Mouse (Mus musculus): ENCODE data around the gene Gfod2. TPM values are rescaled to one million over a fixed set of nuclear protein-coding genes. Genes with fewer than 3 reads are reported as not detected.
A peak's percentile ranks its signal among the peaks of the same experiment; 100 is the strongest.

Gene Gfod2
- polyA plus RNA-seq, 1 experiment from 2014 or later: 19.2 TPM

DNA sequence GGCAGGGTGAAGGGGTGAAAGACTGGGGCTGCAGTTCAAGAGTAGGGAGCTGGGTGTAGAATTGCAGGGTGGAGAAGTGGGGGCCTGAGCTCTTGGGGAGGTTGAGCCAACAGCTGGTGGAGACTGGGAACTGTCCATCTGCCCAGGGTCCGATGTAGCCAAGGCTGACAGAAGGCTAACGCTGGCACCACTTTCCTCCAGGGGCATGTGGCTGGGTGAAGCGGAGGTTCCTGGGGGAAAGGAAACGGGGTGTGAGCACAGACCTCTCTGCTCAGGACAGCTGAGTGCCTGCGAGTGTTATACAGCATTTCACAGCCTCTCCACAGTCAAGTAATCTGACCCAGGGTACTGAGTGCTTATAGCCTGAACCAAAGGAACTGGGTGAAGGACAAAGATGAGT lies 59.7 kb downstream of the Gfod2 start:
- Histone ChIP-seq H3K4me1 (replicated peaks; ENCODE audit: insufficient read depth, low read length) (peaks cover 21% of the 10 kb centered on the region), H3K9ac (ENCODE audit: low read depth, low read length) (no peak overlapping the region), H3K4me3 (replicated peaks; ENCODE audit: low read depth, low read length) (no peak overlapping the region), H3K4me2 (ENCODE audit: low read length) (no peak overlapping the region), H3K27me3 (ENCODE audit: insufficient read depth, low read length) (no peaks in the 10 kb centered on the region), H3K9me3 (replicated peaks; ENCODE audit: low read length) (no peaks in the 10 kb centered on the region), H3K27ac (no peak overlapping the region), H3K36me3 (ENCODE audit: insufficient read depth, low read length) (peaks cover 2% of the 10 kb centered on the region; the same call in 1 of the 2 replicates)
- ATAC-seq (replicated peaks; ENCODE audit: low FRiP score, low read depth): no peak
- no peak for DNase-seq (ENCODE audit: low spot score)
- no peak for TF ChIP-seq CTCF (IDR thresholded peaks at IDR 0.05; ENCODE audit: low read depth)
- WGBS: 88% methylated on average over 5 of the region's 5 CpGs

GRCm38 (mm10) chr8:105697196-105697780 lies 61.2 kb downstream of the Gfod2 start:
- WGBS: 84% methylated on average over 17 of the region's 17 CpGs
- DNase-seq (ENCODE audit: low spot score) (no peak), ATAC-seq (replicated peaks; ENCODE audit: low FRiP score, low read depth) (no peak)
- H3K9me3 ChIP-seq (replicated peaks; ENCODE audit: low read length): no peaks in the 10 kb centered on the region
- no peak overlapping the region for H3K4me3 ChIP-seq (replicated peaks; ENCODE audit: low read depth, low read length)
- H3K27ac ChIP-seq: no peak overlapping the region
- no peak for TF ChIP-seq CTCF (IDR thresholded peaks at IDR 0.05; ENCODE audit: low read depth)
- no peaks in the 10 kb centered on the region for H3K27me3 ChIP-seq (ENCODE audit: insufficient read depth, low read length)
- no peak overlapping the region for H3K9ac ChIP-seq (ENCODE audit: low read depth, low read length)
- no peak overlapping the region for H3K4me2 ChIP-seq (ENCODE audit: low read length)
- H3K36me3 ChIP-seq (ENCODE audit: insufficient read depth, low read length): no peaks in the 10 kb centered on the region
- H3K4me1 ChIP-seq (replicated peaks; ENCODE audit: insufficient read depth, low read length): peaks cover 22% of the 10 kb centered on the region

GRCm38 (mm10) chr8:105695080-105695780 lies 63.2 kb downstream of the Gfod2 start:
- TF ChIP-seq CTCF (IDR thresholded peaks at IDR 0.05; ENCODE audit: low read depth): no peak
- H3K36me3 ChIP-seq (ENCODE audit: insufficient read depth, low read length): no peaks in the 10 kb centered on the region
- 77% methylated on average over 30 of the region's 30 CpGs for WGBS
- H3K4me1 ChIP-seq (replicated peaks; ENCODE audit: insufficient read depth, low read length): peaks cover 14% of the 10 kb centered on the region
- no peak overlapping the region for H3K4me3 ChIP-seq (replicated peaks; ENCODE audit: low read depth, low read length)
- H3K27ac ChIP-seq: no peak overlapping the region
- H3K9me3 ChIP-seq (replicated peaks; ENCODE audit: low read length): no peaks in the 10 kb centered on the region
- H3K4me2 ChIP-seq (ENCODE audit: low read length): no peak overlapping the region
- ATAC-seq (replicated peaks; ENCODE audit: low FRiP score, low read depth) (no peak), DNase-seq (ENCODE audit: low spot score) (no peak)
- no peak overlapping the region for H3K9ac ChIP-seq (ENCODE audit: low read depth, low read length)
- no peaks in the 10 kb centered on the region for H3K27me3 ChIP-seq (ENCODE audit: insufficient read depth, low read length)

DNA sequence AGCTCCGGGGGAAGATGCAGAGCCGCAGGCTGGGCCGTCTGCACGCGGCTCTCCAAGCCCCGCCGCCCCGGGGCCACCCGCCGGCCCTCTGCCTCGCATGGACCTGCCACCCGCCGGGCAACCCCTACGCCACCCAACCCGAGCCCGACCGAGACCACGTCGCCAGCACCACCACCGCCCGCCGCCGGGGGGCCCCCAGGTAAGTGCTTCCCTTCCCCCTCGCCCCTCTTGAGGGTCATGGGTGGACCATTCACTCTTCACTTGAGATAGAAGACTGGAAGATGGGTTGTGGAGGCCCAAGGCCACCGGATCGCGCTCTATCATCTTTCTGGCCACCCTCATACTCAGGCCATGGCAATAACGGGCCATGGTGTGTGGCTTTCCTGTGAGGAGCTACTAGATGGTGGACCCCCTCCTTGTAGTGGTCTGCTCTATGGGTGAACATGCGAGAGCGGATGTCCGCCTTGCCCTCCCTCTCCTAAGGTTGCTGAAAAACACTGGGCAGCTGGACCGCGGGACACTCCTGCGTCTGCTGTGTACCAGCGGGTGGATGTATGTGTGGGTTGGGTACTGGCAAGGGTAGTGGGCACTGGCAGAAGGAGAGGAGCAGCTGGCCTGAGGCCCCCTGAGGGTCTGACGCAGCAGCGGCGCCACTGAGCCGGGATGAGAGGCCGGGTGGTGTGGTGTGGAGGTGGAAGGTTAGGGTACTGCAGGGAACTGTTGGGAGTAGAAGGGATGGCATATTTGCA lies 64.2 kb downstream of the Gfod2 start:
- peak; percentile 11; the same call in 1 of the 2 replicates for ATAC-seq (replicated peaks; ENCODE audit: low FRiP score, low read depth)
- Histone ChIP-seq H3K9ac (ENCODE audit: low read depth, low read length) (0 out of 2 replicates have a peak overlapping the region, but pooled peaks have one; percentile 31), H3K4me2 (ENCODE audit: low read length) (peak overlapping the region; percentile 95), H3K27me3 (ENCODE audit: insufficient read depth, low read length) (no peaks in the 10 kb centered on the region), H3K36me3 (ENCODE audit: insufficient read depth, low read length) (no peaks in the 10 kb centered on the region), H3K4me3 (replicated peaks; ENCODE audit: low read depth, low read length) (peak overlapping the region; percentile 44), H3K4me1 (replicated peaks; ENCODE audit: insufficient read depth, low read length) (peaks cover 10% of the 10 kb centered on the region), H3K9me3 (replicated peaks; ENCODE audit: low read length) (no peaks in the 10 kb centered on the region), H3K27ac (no peak overlapping the region)
- WGBS: 10% methylated on average over 40 of the region's 40 CpGs
- DNase-seq (ENCODE audit: low spot score): no peak
- TF ChIP-seq CTCF (IDR thresholded peaks at IDR 0.05; ENCODE audit: low read depth): no peak

DNA sequence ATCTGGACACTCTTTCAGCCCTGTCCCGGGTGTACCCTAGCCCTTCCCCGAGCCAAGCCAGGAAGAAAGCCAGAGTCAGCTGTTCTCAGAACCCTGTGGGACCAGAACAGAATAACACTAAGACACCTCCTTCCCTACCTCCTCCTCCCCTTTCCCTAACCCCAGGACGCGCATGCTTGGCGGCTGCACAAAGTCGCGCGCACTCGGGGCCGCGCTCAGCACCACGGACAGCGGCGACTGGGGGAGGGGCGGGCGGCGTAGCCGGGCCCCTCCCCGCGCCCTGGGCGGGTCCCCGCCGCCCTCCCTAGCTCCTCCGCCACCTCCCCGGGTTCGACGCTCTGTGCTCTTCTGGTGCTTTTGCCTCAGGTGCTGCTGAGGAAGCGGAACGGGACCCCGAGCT lies 64.8 kb downstream of the Gfod2 start:
- DNase-seq (ENCODE audit: low spot score) (peak; percentile 45), ATAC-seq (replicated peaks; ENCODE audit: low FRiP score, low read depth) (peak; percentile 64)
- Histone ChIP-seq H3K9me3 (replicated peaks; ENCODE audit: low read length) (no peaks in the 10 kb centered on the region), H3K4me2 (ENCODE audit: low read length) (peak overlapping the region; percentile 95), H3K4me3 (replicated peaks; ENCODE audit: low read depth, low read length) (peak overlapping the region; percentile 44), H3K4me1 (replicated peaks; ENCODE audit: insufficient read depth, low read length) (peaks cover 10% of the 10 kb centered on the region), H3K9ac (ENCODE audit: low read depth, low read length) (0 out of 2 replicates have a peak overlapping the region, but pooled peaks have one; percentile 31), H3K27me3 (ENCODE audit: insufficient read depth, low read length) (no peaks in the 10 kb centered on the region), H3K36me3 (ENCODE audit: insufficient read depth, low read length) (no peaks in the 10 kb centered on the region), H3K27ac (no peak overlapping the region)
- 2% methylated on average over 28 of the region's 30 CpGs for WGBS
- TF ChIP-seq CTCF (IDR thresholded peaks at IDR 0.05; ENCODE audit: low read depth): no peak

- no peaks in the 10 kb centered on the region for H3K27me3 ChIP-seq (ENCODE audit: insufficient read depth, low read length)
- peaks cover 10% of the 10 kb centered on the region for H3K4me1 ChIP-seq (replicated peaks; ENCODE audit: insufficient read depth, low read length)
- H3K9me3 ChIP-seq (replicated peaks; ENCODE audit: low read length): no peaks in the 10 kb centered on the region
- WGBS: 95% methylated on average over 11 of the region's 11 CpGs
- no peak for TF ChIP-seq CTCF (IDR thresholded peaks at IDR 0.05; ENCODE audit: low read depth)
- no peak for ATAC-seq (replicated peaks; ENCODE audit: low FRiP score, low read depth)
- no peak overlapping the region for H3K27ac ChIP-seq
- no peak overlapping the region for H3K9ac ChIP-seq (ENCODE audit: low read depth, low read length)
- no peak overlapping the region for H3K4me2 ChIP-seq (ENCODE audit: low read length)
- no peak for DNase-seq (ENCODE audit: low spot score)
- H3K4me3 ChIP-seq (replicated peaks; ENCODE audit: low read depth, low read length): no peak overlapping the region
- no peaks in the 10 kb centered on the region for H3K36me3 ChIP-seq (ENCODE audit: insufficient read depth, low read length)
These were observed 65.8 kb downstream of the Gfod2 start for GRCm38 (mm10) chr8:105692449-105693182.

Measured in kidney, postnatal 0 days (tissue).